Comparison of ENCODE assay signal across 11 mouse cellular contexts in genomic region chr1:52161151-52161550, GRCm38 (mm10).
"Had no signal": no experiment of that assay in that cellular context is flagged by ENCODE, and none has a peak within 500 bp of the region (broad histone marks: within the 10 kb centered on the region; RNA-seq: fewer than 3 reads in every experiment).

No protein-coding gene starts in this region.

- H3K4me1 ChIP-seq: midbrain, embryonic 13.5 days had no signal

- ATAC-seq: lung, postnatal 0 days; midbrain, embryonic 13.5 days had no signal

- DNase-seq: kidney, adult 2 months; kidney, postnatal 14 days; lung, adult 2 months; lung, postnatal 36 days; right cerebral cortex, postnatal 25 days; thymus, postnatal 36 days had no signal

- H3K27ac ChIP-seq: kidney, embryonic 15.5 days; liver, embryonic 15.5 days; midbrain, embryonic 13.5 days had no signal

- H3K9me3 ChIP-seq: kidney, embryonic 15.5 days; liver, embryonic 15.5 days; midbrain, embryonic 13.5 days had no signal

- H3K27me3 ChIP-seq: kidney, embryonic 15.5 days; liver, embryonic 15.5 days; midbrain, embryonic 13.5 days had no signal

- H3K9ac ChIP-seq: kidney, embryonic 15.5 days; liver, embryonic 15.5 days; midbrain, embryonic 13.5 days had no signal

- H3K4me2 ChIP-seq: kidney, embryonic 15.5 days; liver, embryonic 11.5 days; liver, embryonic 15.5 days; midbrain, embryonic 13.5 days had no signal

- H3K4me3 ChIP-seq: kidney, embryonic 15.5 days; liver, embryonic 15.5 days; midbrain, embryonic 13.5 days had no signal
